Mouse (Mus musculus): ENCODE results near the gene B3galnt1.

GRCm38 (mm10) chr3:69531511-69531910 lies 67.2 kb downstream of the B3galnt1 start:
- TF ChIP-seq CTCF (IDR thresholded peaks at IDR 0.05) (no peak), EP300 (IDR thresholded peaks at IDR 0.05) (no peak)
